Mouse (Mus musculus): ENCODE results near the gene Ifi47. TPM values are rescaled to one million over a fixed set of nuclear protein-coding genes. Genes with fewer than 3 reads are reported as not detected.

Gene Ifi47
- total RNA-seq, 2 experiments from 2014 or later = 2.4 to 3.4 TPM

GRCm38 (mm10) chr11:49119635-49120034, 43.2 kb downstream of the Ifi47 start:
- no peak for DNase-seq
- intact Hi-C loops (cut with DNase I) = no loop called here

- DNase-seq = no peak
- intact Hi-C loops (cut with DNase I) = no loop called here
Measured at GRCm38 (mm10) chr11:49124169-49124568, 47.8 kb downstream of the Ifi47 start.

- no peak for DNase-seq
- intact Hi-C loops (cut with DNase I) = no loop called here
Measured at GRCm38 (mm10) chr11:49141974-49142373, 65.6 kb downstream of the Ifi47 start, which contains the start of gene Olfr1395. Gene Olfr1395 (plus strand): TSS chr11:49142274.

Other genes starting within 250 kb of the Ifi47 start
- 1 to 10 TPM; 2.6 to 3.0 TPM for gene Gm12184, start 249.9 kb upstream of the Ifi47 start, total RNA-seq (2021)
- 1 to 10 TPM; 7.1 to 7.2 TPM for gene Irgm1, start 204.9 kb upstream of the Ifi47 start, total RNA-seq (2021)
- gene Gm5431, start 174.4 kb upstream of the Ifi47 start, total RNA-seq (2021) = 1 to 10 TPM in 1 of 2 experiments, under 1 TPM in 1; 0.85 to 1.3 TPM
- gene Psme2b, start 130.4 kb upstream of the Ifi47 start, total RNA-seq (2021) = 1 to 10 TPM; 2.0 to 2.8 TPM
- gene Olfr56, start 97.7 kb upstream of the Ifi47 start, total RNA-seq (2021) = under 1 TPM in 1 of 2 experiments, not detected in 1; 0.17 TPM
- gene 9930111J21Rik1, start 97.2 kb upstream of the Ifi47 start, total RNA-seq (2021) = 1 to 10 TPM; 4.0 to 4.4 TPM
- under 1 TPM; 0.45 to 0.61 TPM for gene Gm12185, start 84.4 kb upstream of the Ifi47 start, total RNA-seq (2021)
- under 1 TPM; 0.91 to 1.00 TPM for gene Tgtp1, start 82.4 kb upstream of the Ifi47 start, total RNA-seq (2021)
- 1 to 10 TPM; 5.2 to 6.6 TPM for gene 9930111J21Rik2, start 25.3 kb upstream of the Ifi47 start, total RNA-seq (2021)
- gene Tgtp2, start 12.4 kb upstream of the Ifi47 start, total RNA-seq (2021) = under 1 TPM; 0.14 to 0.46 TPM
- gene Olfr1396, start 38.3 kb downstream of the Ifi47 start, total RNA-seq (2021) = 1 to 10 TPM; 1.2 to 1.4 TPM
- gene Olfr1395, start 65.7 kb downstream of the Ifi47 start, total RNA-seq (2021) = not detected
- gene Olfr1394, start 77.8 kb downstream of the Ifi47 start, total RNA-seq (2021) = not detected
- 10 to 100 TPM; 48.3 to 52.4 TPM for gene Btnl9, start 110.6 kb downstream of the Ifi47 start, total RNA-seq (2021)
- gene Zfp62, start 126.7 kb downstream of the Ifi47 start, total RNA-seq (2021) = 10 to 100 TPM; 26.3 to 27.0 TPM
- 10 to 100 TPM; 59.3 to 68.4 TPM for gene Mgat1, start 167.6 kb downstream of the Ifi47 start, total RNA-seq (2021)
- gene Olfr1393, start 201.7 kb downstream of the Ifi47 start, total RNA-seq (2021) = under 1 TPM; 0.32 to 0.48 TPM
- gene Olfr1392, start 208.7 kb downstream of the Ifi47 start, total RNA-seq (2021) = not detected
- gene Olfr10, start 228.2 kb downstream of the Ifi47 start, total RNA-seq (2021) = not detected
- gene Olfr1391, start 246.2 kb downstream of the Ifi47 start, total RNA-seq (2021) = not detected